14 mouse cellular contexts compared by ENCODE assay signal in genomic region chrX:11490146-11490693, GRCm38 (mm10).
DNase-seq lines count a peak whose midpoint lies in the region; ATAC-seq lines count a peak whose summit lies in the region.
"Had no signal": no experiment of that assay in that cellular context is flagged by ENCODE, and none has a peak within 500 bp of the region (broad histone marks: within the 10 kb centered on the region; RNA-seq: fewer than 3 reads in every experiment).

No protein-coding gene starts in this region.

- H3K36me3 ChIP-seq in midbrain, embryonic 10.5 days = no peaks in the 10 kb centered on the region
- H3K36me3 ChIP-seq in midbrain, embryonic 16.5 days (ENCODE audit: control insufficient read depth, insufficient read depth, low read length) = no peaks in the 10 kb centered on the region
- no peaks in the 10 kb centered on the region for H3K36me3 ChIP-seq in embryonic facial prominence, embryonic 14.5 days (ENCODE audit: control insufficient read depth, insufficient read depth, low read length)
- H3K36me3 ChIP-seq in hindbrain, embryonic 13.5 days = no peaks in the 10 kb centered on the region
- H3K36me3 ChIP-seq: limb, embryonic 13.5 days had no signal

- no peaks in the 10 kb centered on the region for H3K9me3 ChIP-seq in midbrain, embryonic 10.5 days (replicated peaks)
- H3K9me3 ChIP-seq in midbrain, embryonic 16.5 days (replicated peaks; ENCODE audit: control insufficient read depth, low read length, poor library complexity, severe bottlenecking) = no peaks in the 10 kb centered on the region
- no peaks in the 10 kb centered on the region for H3K9me3 ChIP-seq in embryonic facial prominence, embryonic 14.5 days (ENCODE audit: control insufficient read depth, low read length)
- no peaks in the 10 kb centered on the region for H3K9me3 ChIP-seq in hindbrain, embryonic 13.5 days
- H3K9me3 ChIP-seq: limb, embryonic 13.5 days had no signal

- peaks cover 75% of the 10 kb centered on the region for H3K4me1 ChIP-seq in midbrain, embryonic 10.5 days
- H3K4me1 ChIP-seq in midbrain, embryonic 16.5 days (ENCODE audit: control insufficient read depth, insufficient read depth, low read length) = peaks cover 24% of the 10 kb centered on the region
- peaks cover 9% of the 10 kb centered on the region for H3K4me1 ChIP-seq in embryonic facial prominence, embryonic 14.5 days (ENCODE audit: control insufficient read depth, insufficient read depth, low read length)
- peaks cover 47% of the 10 kb centered on the region for H3K4me1 ChIP-seq in hindbrain, embryonic 13.5 days (replicated peaks)

- no peak overlapping the region for H3K4me3 ChIP-seq in midbrain, embryonic 10.5 days
- no peak overlapping the region for H3K4me3 ChIP-seq in midbrain, embryonic 16.5 days (ENCODE audit: low read depth, low read length)
- no peak overlapping the region for H3K4me3 ChIP-seq in embryonic facial prominence, embryonic 14.5 days (ENCODE audit: low read depth, low read length)
- H3K4me3 ChIP-seq in hindbrain, embryonic 13.5 days = no peak overlapping the region
- H3K4me3 ChIP-seq: limb, embryonic 13.5 days had no signal

- H3K27me3 ChIP-seq in midbrain, embryonic 10.5 days (ENCODE audit: low read depth, poor library complexity, severe bottlenecking) = peaks cover 99% of the 10 kb centered on the region
- no peaks in the 10 kb centered on the region for H3K27me3 ChIP-seq in midbrain, embryonic 16.5 days (ENCODE audit: control insufficient read depth, insufficient read depth, low read depth, low read length)
- H3K27me3 ChIP-seq in embryonic facial prominence, embryonic 14.5 days (replicated peaks; ENCODE audit: control insufficient read depth, insufficient read depth, low read length) = peaks cover 7% of the 10 kb centered on the region
- H3K27me3 ChIP-seq in hindbrain, embryonic 13.5 days = peaks cover 9% of the 10 kb centered on the region; the same call in 1 of the 2 replicates

- peak overlapping the region; percentile 38; the same call in 1 of the 2 replicates for H3K27ac ChIP-seq in midbrain, embryonic 10.5 days (replicated peaks)
- no peak overlapping the region for H3K27ac ChIP-seq in midbrain, embryonic 16.5 days (ENCODE audit: low read length)
- H3K27ac ChIP-seq in embryonic facial prominence, embryonic 14.5 days (replicated peaks; ENCODE audit: low read depth, low read length) = no peak overlapping the region
- peak overlapping the region; percentile 52; the same call in 1 of the 2 replicates for H3K27ac ChIP-seq in hindbrain, embryonic 13.5 days
- H3K27ac ChIP-seq: limb, embryonic 13.5 days had no signal

- H3K4me2 ChIP-seq in midbrain, embryonic 16.5 days (ENCODE audit: low read length) = no peak overlapping the region
- H3K4me2 ChIP-seq in embryonic facial prominence, embryonic 14.5 days (ENCODE audit: low read depth, low read length) = no peak overlapping the region
- no peak overlapping the region for H3K4me2 ChIP-seq in hindbrain, embryonic 13.5 days
- H3K4me2 ChIP-seq: limb, embryonic 13.5 days had no signal

- peak; percentile 16 for DNase-seq in heart, adult 11 months
- no peak for DNase-seq in heart, adult 8-10 months (ENCODE audit: low spot score)
- DNase-seq in midbrain, embryonic 10.5 days (ENCODE audit: low spot score) = peak; percentile 12
- peak; percentile 76 for DNase-seq in embryonic facial prominence, embryonic 14.5 days (ENCODE audit: low spot score)
- DNase-seq: cerebellum, adult 9-10 months; layer of hippocampus, postnatal 36 days; right cerebral cortex, postnatal 25 days; thymus, adult 18-20 months had no signal

- H3K9ac ChIP-seq in midbrain, embryonic 16.5 days (ENCODE audit: low read depth, low read length) = no peak overlapping the region
- no peak overlapping the region for H3K9ac ChIP-seq in embryonic facial prominence, embryonic 14.5 days (ENCODE audit: low read depth, low read length)
- no peak overlapping the region for H3K9ac ChIP-seq in hindbrain, embryonic 13.5 days
- H3K9ac ChIP-seq: limb, embryonic 13.5 days had no signal

- 55% methylated on average over 5 of the region's 5 CpGs for WGBS in midbrain, embryonic 10.5 days
- WGBS in midbrain, embryonic 16.5 days = 37% methylated on average over 5 of the region's 5 CpGs
- 38% methylated on average over 5 of the region's 5 CpGs for WGBS in embryonic facial prominence, embryonic 14.5 days
- WGBS in hindbrain, embryonic 13.5 days = 40% methylated on average over 5 of the region's 5 CpGs

- ATAC-seq in midbrain, embryonic 16.5 days = no peak
- no peak for ATAC-seq in embryonic facial prominence, embryonic 14.5 days (ENCODE audit: low read depth)
- ATAC-seq in hindbrain, embryonic 13.5 days (ENCODE audit: low FRiP score) = no peak
- no peak for ATAC-seq in frontal cortex, adult (ENCODE audit: low TSS enrichment)
- ATAC-seq: CD4-positive, CD25-positive, alpha-beta regulatory T cell, adult 4 months; intestine, embryonic 16.5 days had no signal

Comparison
In these comparisons a context has a peak if more than half of its experiments do, and no peak if none do; other contexts are left out.
1. H3K27ac ChIP-seq: peak in midbrain, embryonic 10.5 days (single experiment) and hindbrain, embryonic 13.5 days (single experiment); none in midbrain, embryonic 16.5 days (single experiment) and embryonic facial prominence, embryonic 14.5 days (single experiment).